9 mouse cellular contexts compared by ENCODE assay signal in genomic region chrX:153174786-153175185, GRCm38 (mm10). TPM values are rescaled to one million over a fixed set of nuclear protein-coding genes. Genes with fewer than 3 reads are reported as not detected.
DNase-seq lines count a peak whose midpoint lies in the region; ATAC-seq and TF ChIP-seq lines count a peak whose summit lies in the region.
"Had no signal": no experiment of that assay in that cellular context is flagged by ENCODE, and none has a peak within 500 bp of the region (broad histone marks: within the 10 kb centered on the region; RNA-seq: fewer than 3 reads in every experiment).

No protein-coding gene starts in this region.

- H3K36me3 ChIP-seq in hindbrain, embryonic 11.5 days (ENCODE audit: control insufficient read depth, insufficient read depth, low read length): no peaks in the 10 kb centered on the region
- H3K36me3 ChIP-seq in hindbrain, embryonic 13.5 days: no peaks in the 10 kb centered on the region
- no peaks in the 10 kb centered on the region for H3K36me3 ChIP-seq in ES-E14 (ENCODE audit: control insufficient read depth, insufficient read depth, low read length, poor library complexity, severe bottlenecking)
- H3K36me3 ChIP-seq in limb, embryonic 10.5 days: no peaks in the 10 kb centered on the region
- H3K36me3 ChIP-seq: midbrain, embryonic 12.5 days had no signal

- peak; percentile 2 for DNase-seq in hindbrain, embryonic 11.5 days (ENCODE audit: low spot score)
- peak; percentile 37 to 47 for DNase-seq in B cell, adult 2 months
- peak; percentile 11 for DNase-seq in ES-E14 (ENCODE audit: low read depth, low spot score)
- peak; percentile 32 for DNase-seq in limb, embryonic 10.5 days (ENCODE audit: low spot score)
- no peak for DNase-seq in spleen, postnatal 14 days (ENCODE audit: low spot score in 2 of 2)
- no peak for DNase-seq in frontal cortex, postnatal 25 days (ENCODE audit: low spot score in 2 of 2)
- DNase-seq in layer of hippocampus, postnatal 14 days (ENCODE audit: low spot score in 2 of 2): no peak

- no peak overlapping the region for H3K4me3 ChIP-seq in hindbrain, embryonic 11.5 days (ENCODE audit: low read depth, low read length)
- H3K4me3 ChIP-seq in hindbrain, embryonic 13.5 days: no peak overlapping the region
- H3K4me3 ChIP-seq in ES-E14 (ENCODE audit: insufficient read depth in 1 of 2, low read depth in 1 of 2, low read length in 2 of 2, poor library complexity in 1 of 2, severe bottlenecking in 1 of 2): no peak overlapping the region
- H3K4me3 ChIP-seq in limb, embryonic 10.5 days: no peak overlapping the region
- H3K4me3 ChIP-seq: midbrain, embryonic 12.5 days had no signal

- H3K4me1 ChIP-seq in hindbrain, embryonic 11.5 days (replicated peaks; ENCODE audit: control insufficient read depth, insufficient read depth, low read length): no peaks in the 10 kb centered on the region
- no peaks in the 10 kb centered on the region for H3K4me1 ChIP-seq in hindbrain, embryonic 13.5 days (replicated peaks)
- H3K4me1 ChIP-seq in ES-E14 (ENCODE audit: control insufficient read depth in 2 of 2, insufficient read depth in 2 of 2, low read length in 2 of 2, poor library complexity in 1 of 2): no peaks in the 10 kb centered on the region
- no peaks in the 10 kb centered on the region for H3K4me1 ChIP-seq in limb, embryonic 10.5 days
- H3K4me1 ChIP-seq: midbrain, embryonic 12.5 days had no signal

- no peaks in the 10 kb centered on the region for H3K27me3 ChIP-seq in hindbrain, embryonic 11.5 days (ENCODE audit: control insufficient read depth, insufficient read depth, low read length)
- H3K27me3 ChIP-seq in hindbrain, embryonic 13.5 days: no peaks in the 10 kb centered on the region
- no peaks in the 10 kb centered on the region for H3K27me3 ChIP-seq in limb, embryonic 10.5 days (ENCODE audit: low read depth, poor library complexity, severe bottlenecking)
- H3K27me3 ChIP-seq: midbrain, embryonic 12.5 days had no signal

- no peaks in the 10 kb centered on the region for H3K9me3 ChIP-seq in hindbrain, embryonic 11.5 days (ENCODE audit: control insufficient read depth, low read length)
- no peaks in the 10 kb centered on the region for H3K9me3 ChIP-seq in hindbrain, embryonic 13.5 days
- H3K9me3 ChIP-seq in ES-E14 (ENCODE audit: control insufficient read depth, insufficient read depth, low read depth, low read length): no peaks in the 10 kb centered on the region
- H3K9me3 ChIP-seq in limb, embryonic 10.5 days (replicated peaks): no peaks in the 10 kb centered on the region
- H3K9me3 ChIP-seq: midbrain, embryonic 12.5 days had no signal

- no peak for ATAC-seq in hindbrain, embryonic 11.5 days (ENCODE audit: low FRiP score)
- ATAC-seq in hindbrain, embryonic 13.5 days (ENCODE audit: low FRiP score): no peak

- no peak overlapping the region for H3K27ac ChIP-seq in hindbrain, embryonic 11.5 days (ENCODE audit: low read depth, low read length)
- no peak overlapping the region for H3K27ac ChIP-seq in hindbrain, embryonic 13.5 days
- H3K27ac ChIP-seq in ES-E14 (ENCODE audit: insufficient read depth, low read depth, low read length, poor library complexity, severe bottlenecking): no peak overlapping the region
- no peak overlapping the region for H3K27ac ChIP-seq in limb, embryonic 10.5 days
- H3K27ac ChIP-seq: midbrain, embryonic 12.5 days had no signal

- WGBS in hindbrain, embryonic 11.5 days: 8% methylated on average over 1 of the region's 1 CpGs
- 6% methylated on average over 1 of the region's 1 CpGs for WGBS in hindbrain, embryonic 13.5 days
- WGBS in limb, embryonic 10.5 days: 19% methylated on average over 1 of the region's 1 CpGs

- H3K4me2 ChIP-seq in hindbrain, embryonic 11.5 days (replicated peaks; ENCODE audit: low read depth, low read length): no peak overlapping the region
- H3K4me2 ChIP-seq in hindbrain, embryonic 13.5 days: no peak overlapping the region
- H3K4me2 ChIP-seq: midbrain, embryonic 12.5 days had no signal

- in situ Hi-C loops in ES-E14 (cut with MboI; ENCODE audit: low sequenced_read_pairs in 2 of 2, unreplicated experiment in 2 of 2): loop anchor here in 1 of 2 experiments (10.0 kb wide), 1 partner anchor 250 kb away; no protein-coding TSS in a partner anchor

- no peak overlapping the region for H3K9ac ChIP-seq in hindbrain, embryonic 11.5 days (ENCODE audit: low read depth, low read length)
- no peak overlapping the region for H3K9ac ChIP-seq in hindbrain, embryonic 13.5 days
- no peak overlapping the region for H3K9ac ChIP-seq in ES-E14 (ENCODE audit: insufficient read depth, low read depth, low read length, poor library complexity, severe bottlenecking)
- H3K9ac ChIP-seq: midbrain, embryonic 12.5 days had no signal

TF ChIP-seq in ES-E14, 5 proteins besides CTCF, POLR2A, EP300 and RAD21:
- TF ChIP-seq HCFC1 (IDR thresholded peaks at IDR 0.05; ENCODE audit: borderline replicate concordance, insufficient read depth, low read length) (no peak), CHD2 (IDR thresholded peaks at IDR 0.05; ENCODE audit: low read depth, low read length) (no peak)
TF ChIP-seq in ES-E14: peak in this region for 0.

RNA-seq across cellular contexts. Expression of gene Rragb, which starts 35.0 kb away (rescaled TPM):
- polyA plus RNA-seq in hindbrain, embryonic 11.5 days (2014; fragmentation: Nextera tagmentation; extraction: Ambion mirVana): 4.3 and 4.7 TPM in 2 replicates
- 5.6 and 5.7 TPM in 2 replicates for polyA plus RNA-seq in hindbrain, embryonic 13.5 days (2015; fragmentation: Nextera tagmentation; extraction: Ambion mirVana)
- total RNA-seq in ES-E14 (2012; rRNA removed): 12.3 and 24.7 TPM in 2 replicates
- polyA plus RNA-seq in limb, embryonic 10.5 days (2016; fragmentation: Nextera tagmentation; extraction: Ambion mirVana): 5.2 and 5.7 TPM in 2 replicates
- 100 to 1,000 TPM in 1 of 2 experiments, 10 to 100 TPM in 1; 97.0 to 103 TPM for total RNA-seq in layer of hippocampus, postnatal 14 days (2021)

RNA-seq across cellular contexts. Expression of gene Foxr2, which starts 56.2 kb away (rescaled TPM):
- polyA plus RNA-seq in hindbrain, embryonic 11.5 days (2014; fragmentation: Nextera tagmentation; extraction: Ambion mirVana): 0.26 and 0.35 TPM in 2 replicates
- polyA plus RNA-seq in hindbrain, embryonic 13.5 days (2015; fragmentation: Nextera tagmentation; extraction: Ambion mirVana): 0.39 and 0.47 TPM in 2 replicates
- total RNA-seq in ES-E14 (2012; rRNA removed): 0.95 and 1.2 TPM in 2 replicates
- 0.05 TPM in 1 of 2 replicates, not detected in the other for polyA plus RNA-seq in limb, embryonic 10.5 days (2016; fragmentation: Nextera tagmentation; extraction: Ambion mirVana)
- under 1 TPM; 0.37 to 0.48 TPM for total RNA-seq in layer of hippocampus, postnatal 14 days (2021)

Comparison
In these comparisons a context has a peak if more than half of its experiments do, and no peak if none do; other contexts are left out.
1. DNase-seq: peak in hindbrain, embryonic 11.5 days (single experiment), B cell, adult 2 months (2 of 2), ES-E14 (single experiment) and limb, embryonic 10.5 days (single experiment); none in spleen, postnatal 14 days (0 of 2), frontal cortex, postnatal 25 days (0 of 2) and layer of hippocampus, postnatal 14 days (0 of 2).